Mouse (Mus musculus) v-Abl transformed pro-B cells (cell line): ENCODE measurements around the gene Rinl.

ENCODE experiments used
- in situ Hi-C, 2 experiments: fragments of 400-800 bp; cut with MboI; formaldehyde crosslinking; loops; one replicate each; pipeline ENCODE4 v1.15.1; 2025; ENCODE audit not compliant: unreplicated experiment in 2 of 2

The Rinl gene

GRCm38 (mm10) chr7:28803756-28804155 is 15.0 kb downstream of the Rinl start:
- in situ Hi-C loops, result loop anchor here in 1 of 2 experiments (25.0 kb wide), 2 partner anchors 1284 to 1341 kb away; partner anchors contain the start of genes Gm26920, Sertad3, Zfp260 and Zfp566

- in situ Hi-C loops, result loop anchor here in 1 of 2 experiments (25.0 kb wide), 2 partner anchors 1280 to 1345 kb away; partner anchors contain the start of genes Gm26920, Sertad3, Zfp260 and Zfp566
Observed at GRCm38 (mm10) chr7:28806869-28807268, 18.1 kb downstream of the Rinl start.

GRCm38 (mm10) chr7:28807641-28808220 is 19.0 kb downstream of the Rinl start:
- in situ Hi-C loops, result loop anchor here in 1 of 2 experiments (25.0 kb wide), 2 partner anchors 1280 to 1345 kb away; partner anchors contain the start of genes Gm26920, Sertad3, Zfp260 and Zfp566

- in situ Hi-C loops, result loop anchor here in 1 of 2 experiments (25.0 kb wide), 2 partner anchors 1279 to 1346 kb away; partner anchors contain the start of genes Gm26920, Sertad3, Zfp260 and Zfp566
Observed at GRCm38 (mm10) chr7:28808221-28808941, 19.6 kb downstream of the Rinl start, which contains the start of gene Hnrnpl. Hnrnpl (plus strand) TSS chr7:28808541.

GRCm38 (mm10) chr7:28808957-28809393 is 20.2 kb downstream of the Rinl start:
- in situ Hi-C loops, result loop anchor here in 1 of 2 experiments (25.0 kb wide), 2 partner anchors 1278 to 1347 kb away; partner anchors contain the start of genes Gm26920, Sertad3, Zfp260 and Zfp566

- in situ Hi-C loops, result loop anchor here in 1 of 2 experiments (25.0 kb wide), 2 partner anchors 1278 to 1347 kb away; partner anchors contain the start of genes Gm26920, Sertad3, Zfp260 and Zfp566
Observed at GRCm38 (mm10) chr7:28809401-28810089, 20.8 kb downstream of the Rinl start.

GRCm38 (mm10) chr7:28810107-28811066 is 21.6 kb downstream of the Rinl start:
- in situ Hi-C loops, result loop anchor here in 1 of 2 experiments (25.0 kb wide), 2 partner anchors 1277 to 1348 kb away; partner anchors contain the start of genes Gm26920, Sertad3, Zfp260 and Zfp566

GRCm38 (mm10) chr7:28811228-28811627 is 22.5 kb downstream of the Rinl start:
- in situ Hi-C loops, result loop anchor here in 1 of 2 experiments (25.0 kb wide), 2 partner anchors 1276 to 1349 kb away; partner anchors contain the start of genes Gm26920, Sertad3, Zfp260 and Zfp566

GRCm38 (mm10) chr7:28811640-28812275 is 23.0 kb downstream of the Rinl start:
- in situ Hi-C loops, result loop anchor here in 1 of 2 experiments (25.0 kb wide), 2 partner anchors 1276 to 1349 kb away; partner anchors contain the start of genes Gm26920, Sertad3, Zfp260 and Zfp566

GRCm38 (mm10) chr7:28812436-28812835 is 23.7 kb downstream of the Rinl start:
- in situ Hi-C loops, result loop anchor here in 1 of 2 experiments (25.0 kb wide), 2 partner anchors 1275 to 1350 kb away; partner anchors contain the start of genes Gm26920, Sertad3, Zfp260 and Zfp566

GRCm38 (mm10) chr7:28812949-28813348 is 24.2 kb downstream of the Rinl start:
- in situ Hi-C loops, result loop anchor here in 1 of 2 experiments (25.0 kb wide), 2 partner anchors 1274 to 1351 kb away; partner anchors contain the start of genes Gm26920, Sertad3, Zfp260 and Zfp566

GRCm38 (mm10) chr7:28814306-28815034 is 25.7 kb downstream of the Rinl start:
- in situ Hi-C loops, result loop anchor here in 1 of 2 experiments (25.0 kb wide), 2 partner anchors 1273 to 1352 kb away; partner anchors contain the start of genes Gm26920, Sertad3, Zfp260 and Zfp566

GRCm38 (mm10) chr7:28815230-28815629 is 26.5 kb downstream of the Rinl start:
- in situ Hi-C loops, result loop anchor here in 1 of 2 experiments (25.0 kb wide), 2 partner anchors 1272 to 1353 kb away; partner anchors contain the start of genes Gm26920, Sertad3, Zfp260 and Zfp566

GRCm38 (mm10) chr7:28816201-28816600 is 27.4 kb downstream of the Rinl start:
- in situ Hi-C loops, result loop anchor here in 1 of 2 experiments (25.0 kb wide), 2 partner anchors 1271 to 1354 kb away; partner anchors contain the start of genes Gm26920, Sertad3, Zfp260 and Zfp566

GRCm38 (mm10) chr7:28816920-28817319 is 28.2 kb downstream of the Rinl start:
- in situ Hi-C loops, result loop anchor here in 1 of 2 experiments (25.0 kb wide), 2 partner anchors 1270 to 1355 kb away; partner anchors contain the start of genes Gm26920, Sertad3, Zfp260 and Zfp566

GRCm38 (mm10) chr7:28817524-28817923 is 28.8 kb downstream of the Rinl start:
- in situ Hi-C loops, result loop anchor here in 1 of 2 experiments (25.0 kb wide), 2 partner anchors 1270 to 1355 kb away; partner anchors contain the start of genes Gm26920, Sertad3, Zfp260 and Zfp566

- in situ Hi-C loops, result loop anchor here in 1 of 2 experiments (25.0 kb wide), 2 partner anchors 1269 to 1356 kb away; partner anchors contain the start of genes Gm26920, Sertad3, Zfp260 and Zfp566
Observed at GRCm38 (mm10) chr7:28817957-28818356, 29.2 kb downstream of the Rinl start.
